Mouse (Mus musculus): ENCODE results near the gene Ccdc191.

- TF ChIP-seq POLR2A (IDR thresholded peaks at IDR 0.05; ENCODE audit: control insufficient read depth, extremely low read depth, insufficient read depth, low read length, poor library complexity), result no peak
- TF ChIP-seq CTCF (IDR thresholded peaks at IDR 0.05; ENCODE audit: borderline replicate concordance, control insufficient read depth, extremely low read depth, insufficient read depth, low read length, poor library complexity), result no peak
These were observed 1.2 kb downstream of the Ccdc191 start for GRCm38 (mm10) chr16:43890747-43891336.
